Mouse (Mus musculus): ENCODE measurements at regions not wholly inside any gene's neighbourhood (a gene's known extent, or its start where the extent isn't known, plus 50 kb on each side); places are given as distances from the start of the nearest gene placed in this dataset.

- no peaks in the 10 kb centered on the region for H3K27me3 ChIP-seq (ENCODE audit: control insufficient read depth, insufficient read depth, low read length)
- 92% methylated on average over 1 of the region's 1 CpGs for WGBS
These were observed 52.0 kb downstream of the Gm11983 start for GRCm38 (mm10) chr11:6785471-6785870.

DNA sequence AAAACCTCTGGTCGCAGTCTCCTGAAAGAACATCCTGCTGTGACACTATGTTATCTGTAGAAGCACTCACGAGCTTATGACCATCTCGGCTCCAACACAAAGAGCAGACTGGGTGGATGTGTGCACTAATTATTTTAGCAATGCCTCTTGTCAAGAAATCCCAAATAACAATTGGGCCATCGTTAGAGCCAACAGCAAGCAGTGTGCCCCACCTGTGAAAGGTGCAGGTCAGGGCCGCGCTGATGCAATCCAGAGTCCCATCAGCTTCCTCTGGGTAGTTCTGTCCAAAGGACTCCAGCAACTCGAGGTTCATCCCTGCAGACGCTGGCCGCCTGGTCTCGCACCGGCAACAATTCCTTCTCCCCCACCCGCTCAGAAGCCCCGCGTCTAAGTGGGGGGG is 54.6 kb downstream of the Gm11983 start:
- Histone ChIP-seq H3K4me1 (ENCODE audit: control insufficient read depth, insufficient read depth, low read length) (no peaks in the 10 kb centered on the region), H3K27me3 (ENCODE audit: control insufficient read depth, insufficient read depth, low read length) (no peaks in the 10 kb centered on the region), H3K27ac (ENCODE audit: insufficient read depth, low read length) (no peak overlapping the region), H3K4me3 (replicated peaks; ENCODE audit: insufficient read depth, low read depth, low read length) (no peak overlapping the region)
- TF ChIP-seq POLR2A (IDR thresholded peaks at IDR 0.05; ENCODE audit: borderline replicate concordance, insufficient read depth, low read length) (no peak), CTCF (IDR thresholded peaks at IDR 0.05; ENCODE audit: borderline replicate concordance, insufficient read depth, low read depth, low read length) (no peak)
- WGBS = 93% methylated on average over 14 of the region's 14 CpGs
- no peak for DNase-seq

More at GRCm38 (mm10) chr11:6785471-6785870, 52.0 kb downstream of the Gm11983 start:
- no peak overlapping the region for H3K4me3 ChIP-seq (replicated peaks; ENCODE audit: insufficient read depth, low read depth, low read length)
- H3K27ac ChIP-seq (ENCODE audit: insufficient read depth, low read length) = no peak overlapping the region
- DNase-seq = no peak
- TF ChIP-seq POLR2A (IDR thresholded peaks at IDR 0.05; ENCODE audit: borderline replicate concordance, insufficient read depth, low read length) (no peak), CTCF (IDR thresholded peaks at IDR 0.05; ENCODE audit: borderline replicate concordance, insufficient read depth, low read depth, low read length) (no peak)
- H3K4me1 ChIP-seq (ENCODE audit: control insufficient read depth, insufficient read depth, low read length) = no peaks in the 10 kb centered on the region

DNA sequence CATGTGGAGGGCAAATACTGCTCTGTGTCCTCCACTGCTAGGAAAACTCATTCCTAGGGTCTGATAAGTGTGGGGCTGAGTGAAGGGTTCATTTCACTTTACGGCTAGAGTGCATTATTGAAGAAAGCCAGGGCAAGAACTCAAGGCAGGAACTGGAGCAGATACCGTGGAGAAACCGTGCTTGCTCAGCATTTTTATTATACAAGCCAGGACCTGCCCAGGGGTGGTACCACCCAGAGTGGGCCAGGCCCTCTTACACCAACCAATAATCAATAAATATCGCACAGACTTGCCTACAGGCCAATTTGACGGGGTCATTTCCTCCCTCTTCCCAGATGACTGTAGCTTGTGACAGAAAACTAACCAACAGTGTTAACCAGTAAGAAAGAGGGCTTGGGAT is 57.7 kb downstream of the Gm11983 start:
- Histone ChIP-seq H3K4me3 (replicated peaks; ENCODE audit: insufficient read depth, low read depth, low read length) (no peak overlapping the region), H3K4me1 (ENCODE audit: control insufficient read depth, insufficient read depth, low read length) (no peaks in the 10 kb centered on the region), H3K27me3 (ENCODE audit: control insufficient read depth, insufficient read depth, low read length) (no peaks in the 10 kb centered on the region), H3K27ac (ENCODE audit: insufficient read depth, low read length) (no peak overlapping the region)
- TF ChIP-seq POLR2A (IDR thresholded peaks at IDR 0.05; ENCODE audit: borderline replicate concordance, insufficient read depth, low read length) (no peak), CTCF (IDR thresholded peaks at IDR 0.05; ENCODE audit: borderline replicate concordance, insufficient read depth, low read depth, low read length) (no peak)
- no peak for DNase-seq
- WGBS = 83% methylated on average over 5 of the region's 5 CpGs

- no peak overlapping the region for H3K4me3 ChIP-seq (replicated peaks; ENCODE audit: insufficient read depth, low read depth, low read length)
- no peak for TF ChIP-seq CTCF (IDR thresholded peaks at IDR 0.05; ENCODE audit: borderline replicate concordance, insufficient read depth, low read depth, low read length)
- TF ChIP-seq POLR2A (IDR thresholded peaks at IDR 0.05; ENCODE audit: borderline replicate concordance, insufficient read depth, low read length) = no peak
- 58% methylated on average over 10 of the region's 10 CpGs for WGBS
- no peak overlapping the region for H3K27ac ChIP-seq (ENCODE audit: insufficient read depth, low read length)
- H3K27me3 ChIP-seq (ENCODE audit: control insufficient read depth, insufficient read depth, low read length) = no peaks in the 10 kb centered on the region
- no peaks in the 10 kb centered on the region for H3K4me1 ChIP-seq (ENCODE audit: control insufficient read depth, insufficient read depth, low read length)
- no peak for DNase-seq
These were observed 58.7 kb downstream of the Gm11983 start for GRCm38 (mm10) chr11:6778596-6779360.

DNA sequence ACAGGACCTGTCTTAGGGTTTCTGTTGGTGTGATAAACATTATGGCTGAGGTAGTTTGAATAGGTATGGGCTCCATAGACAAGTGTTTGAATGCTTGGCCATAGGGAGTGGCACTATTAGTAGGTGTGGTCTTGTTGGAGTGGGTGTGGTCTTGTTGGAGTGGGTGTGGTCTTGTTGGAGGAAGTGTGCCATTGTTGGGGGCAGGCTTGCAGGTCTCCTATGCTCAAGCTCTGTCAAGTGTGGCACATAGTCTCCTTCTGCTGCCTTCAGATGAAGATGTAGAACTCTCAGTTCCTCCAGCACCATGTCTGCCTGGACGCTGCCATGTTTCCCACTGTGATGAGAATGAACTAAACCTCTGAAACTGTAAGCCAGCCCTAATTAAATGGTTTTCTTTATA is 59.9 kb downstream of the Gm11983 start:
- TF ChIP-seq POLR2A (IDR thresholded peaks at IDR 0.05; ENCODE audit: borderline replicate concordance, insufficient read depth, low read length) (no peak), CTCF (IDR thresholded peaks at IDR 0.05; ENCODE audit: borderline replicate concordance, insufficient read depth, low read depth, low read length) (no peak)
- 92% methylated on average over 1 of the region's 1 CpGs for WGBS
- no peaks in the 10 kb centered on the region for H3K27me3 ChIP-seq (ENCODE audit: control insufficient read depth, insufficient read depth, low read length)

DNA sequence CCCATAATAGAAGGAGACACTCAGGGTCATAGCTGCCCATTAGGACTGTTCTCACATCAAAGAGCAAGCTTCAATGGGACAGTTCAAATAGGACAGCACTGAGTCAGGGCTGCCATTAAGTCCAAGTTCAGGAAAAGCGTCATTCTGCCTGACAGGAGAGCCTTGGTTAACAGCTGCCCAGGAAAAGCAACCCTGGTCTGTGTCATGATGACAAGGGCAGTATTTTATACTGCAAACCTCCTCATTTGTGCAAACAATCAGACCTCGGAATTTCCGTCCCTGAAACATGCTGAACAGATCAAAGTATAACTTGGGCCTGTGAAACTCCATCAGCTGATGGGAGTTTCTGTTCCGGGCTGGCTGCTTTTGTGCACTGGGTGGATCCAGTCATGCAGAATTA is 62.8 kb downstream of the Gm11983 start:
- DNase-seq = no peak
- TF ChIP-seq POLR2A (IDR thresholded peaks at IDR 0.05; ENCODE audit: borderline replicate concordance, insufficient read depth, low read length) = no peak
- no peak for TF ChIP-seq CTCF (IDR thresholded peaks at IDR 0.05; ENCODE audit: borderline replicate concordance, insufficient read depth, low read depth, low read length)
- 89% methylated on average over 4 of the region's 4 CpGs for WGBS
- Histone ChIP-seq H3K4me3 (replicated peaks; ENCODE audit: insufficient read depth, low read depth, low read length) (no peak overlapping the region), H3K4me1 (ENCODE audit: control insufficient read depth, insufficient read depth, low read length) (no peaks in the 10 kb centered on the region), H3K27ac (ENCODE audit: insufficient read depth, low read length) (no peak overlapping the region), H3K27me3 (ENCODE audit: control insufficient read depth, insufficient read depth, low read length) (no peaks in the 10 kb centered on the region)

More for the DNA sequence above, 59.9 kb downstream of the Gm11983 start:
- no peaks in the 10 kb centered on the region for H3K4me1 ChIP-seq (ENCODE audit: control insufficient read depth, insufficient read depth, low read length)
- no peak for DNase-seq
- H3K27ac ChIP-seq (ENCODE audit: insufficient read depth, low read length) = no peak overlapping the region
- H3K4me3 ChIP-seq (replicated peaks; ENCODE audit: insufficient read depth, low read depth, low read length) = no peak overlapping the region

- Histone ChIP-seq H3K27ac (ENCODE audit: insufficient read depth, low read length) (no peak overlapping the region), H3K4me3 (replicated peaks; ENCODE audit: insufficient read depth, low read depth, low read length) (no peak overlapping the region), H3K27me3 (ENCODE audit: control insufficient read depth, insufficient read depth, low read length) (no peaks in the 10 kb centered on the region), H3K4me1 (ENCODE audit: control insufficient read depth, insufficient read depth, low read length) (no peaks in the 10 kb centered on the region)
- no peak for TF ChIP-seq POLR2A (IDR thresholded peaks at IDR 0.05; ENCODE audit: borderline replicate concordance, insufficient read depth, low read length)
- no peak for TF ChIP-seq CTCF (IDR thresholded peaks at IDR 0.05; ENCODE audit: borderline replicate concordance, insufficient read depth, low read depth, low read length)
- WGBS = 87% methylated on average over 5 of the region's 5 CpGs
- DNase-seq = no peak
These were observed 63.5 kb downstream of the Gm11983 start for GRCm38 (mm10) chr11:6773951-6774350.

- no peaks in the 10 kb centered on the region for H3K4me1 ChIP-seq (ENCODE audit: control insufficient read depth, insufficient read depth, low read length)
- H3K27me3 ChIP-seq (ENCODE audit: control insufficient read depth, insufficient read depth, low read length) = no peaks in the 10 kb centered on the region
- no peak overlapping the region for H3K27ac ChIP-seq (ENCODE audit: insufficient read depth, low read length)
- DNase-seq = no peak
- no peak overlapping the region for H3K4me3 ChIP-seq (replicated peaks; ENCODE audit: insufficient read depth, low read depth, low read length)
- no peak for TF ChIP-seq CTCF (IDR thresholded peaks at IDR 0.05; ENCODE audit: borderline replicate concordance, insufficient read depth, low read depth, low read length)
- no peak for TF ChIP-seq POLR2A (IDR thresholded peaks at IDR 0.05; ENCODE audit: borderline replicate concordance, insufficient read depth, low read length)
- WGBS = 55% methylated on average over 1 of the region's 1 CpGs
These were observed 64.1 kb downstream of the Gm11983 start for GRCm38 (mm10) chr11:6773364-6773763.

Measured in cerebellum, adult 2 months (tissue).